Mouse (Mus musculus) E14TG2a.4 (cell line): Measurements from ENCODE around the gene Eps8l2.

ENCODE experiments used
- H3K27me3 ChIP-seq: 2 replicates; pipeline ENCODE4 v1.6.1; 2014; ENCODE audit warnings: low read length, control low read depth; ENCODE audit not compliant: insufficient read depth
- H3K36me3 ChIP-seq: 2 replicates; pipeline ENCODE4 v1.6.1; 2014; ENCODE audit warnings: low read length, control low read depth; ENCODE audit not compliant: insufficient read depth
- H3K4me1 ChIP-seq: replicated peaks from 2 replicates; pipeline ENCODE4 v1.6.1; 2014; ENCODE audit warnings: low read depth, low read length, control low read depth
- H3K4me3 ChIP-seq: replicated peaks from 2 replicates; pipeline ENCODE4 v1.5.1; 2014; ENCODE audit warnings: mild to moderate bottlenecking, low read length
- H3K9me3 ChIP-seq: 2 replicates; pipeline ENCODE4 v1.6.1; 2014; ENCODE audit warnings: low read length, control low read depth
- CTCF ChIP-seq: conservative IDR thresholded peaks from 2 replicates; pipeline ENCODE4 v1.5.1; 2014; ENCODE audit warnings: low read length
- NANOG ChIP-seq: IDR thresholded peaks from 2 replicates; pipeline ENCODE4 v1.6.1; 2014; ENCODE audit warnings: borderline replicate concordance, low read length, mixed read lengths
- POU5F1 ChIP-seq: IDR thresholded peaks from 2 replicates; pipeline ENCODE4 v1.6.1; 2014; ENCODE audit warnings: low read length, borderline replicate concordance

Eps8l2 gene

DNA sequence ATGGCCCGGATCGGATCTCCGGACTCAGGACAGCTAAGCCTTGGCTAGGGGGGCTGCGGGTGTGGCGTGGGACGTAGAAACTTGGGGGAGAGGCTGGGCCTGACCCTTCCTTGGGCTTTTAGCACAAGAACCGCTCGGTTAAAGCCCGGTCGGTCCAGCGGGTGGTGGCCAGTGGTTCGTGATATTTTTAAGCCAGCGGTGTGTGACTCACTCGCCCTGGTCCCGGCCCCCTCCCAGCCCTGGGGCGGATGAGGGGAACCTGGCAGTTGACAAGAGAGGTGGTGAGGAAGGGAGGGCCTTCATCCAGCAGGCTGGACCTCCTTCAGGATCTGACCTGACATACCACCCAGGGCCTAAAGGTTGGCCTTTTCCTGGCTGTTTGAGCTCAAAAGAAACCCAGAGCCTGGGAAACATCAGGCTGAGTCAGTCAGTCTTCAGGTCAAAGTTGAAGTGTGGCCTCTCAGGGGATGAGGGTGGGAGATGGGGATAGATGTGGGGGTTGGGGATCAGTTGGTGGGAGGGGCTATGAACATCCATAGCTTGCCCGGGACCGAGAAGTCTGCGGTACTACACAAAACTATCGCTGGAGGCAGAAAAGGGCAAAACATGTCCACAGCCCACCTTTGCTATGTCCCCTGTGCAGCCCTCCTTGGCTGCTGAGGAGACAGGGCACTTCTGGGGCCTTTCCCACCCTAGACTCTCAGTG is 688 bp downstream of the Eps8l2 start:
- H3K4me1 ChIP-seq = peaks cover 50% of the 10 kb centered on the region
- H3K4me3 ChIP-seq = peak overlapping the region; percentile 77
- TF ChIP-seq POU5F1 (no peak), NANOG (no peak), CTCF (no peak)
- peaks cover 63% of the 10 kb centered on the region for H3K27me3 ChIP-seq
- no peaks in the 10 kb centered on the region for H3K36me3 ChIP-seq
- H3K9me3 ChIP-seq = no peaks in the 10 kb centered on the region

DNA sequence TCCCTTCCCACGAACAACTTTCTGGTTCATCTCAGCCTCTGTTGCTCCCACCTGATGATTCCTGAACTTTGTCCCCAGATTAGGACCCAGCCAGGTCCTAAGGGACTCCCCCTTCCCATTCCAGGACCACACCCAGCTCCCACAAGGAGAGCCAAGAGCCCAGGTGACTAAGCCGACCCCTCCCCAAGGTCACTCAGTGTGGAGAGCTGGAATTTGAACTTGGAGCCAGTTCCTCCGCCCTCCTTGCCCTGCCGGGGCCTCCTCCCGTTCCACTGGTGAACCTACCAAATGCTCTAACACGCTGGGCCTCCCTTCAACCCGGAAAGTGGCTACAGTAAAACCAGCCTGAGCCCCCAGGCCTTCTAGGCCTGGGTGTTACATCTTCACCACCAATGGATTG is 1.3 kb downstream of the Eps8l2 start:
- H3K36me3 ChIP-seq = no peaks in the 10 kb centered on the region
- H3K27me3 ChIP-seq = peaks cover 63% of the 10 kb centered on the region
- H3K4me3 ChIP-seq = peak overlapping the region; percentile 77
- H3K4me1 ChIP-seq = peaks cover 50% of the 10 kb centered on the region
- TF ChIP-seq NANOG (no peak), CTCF (no peak), POU5F1 (no peak)
- no peaks in the 10 kb centered on the region for H3K9me3 ChIP-seq

DNA sequence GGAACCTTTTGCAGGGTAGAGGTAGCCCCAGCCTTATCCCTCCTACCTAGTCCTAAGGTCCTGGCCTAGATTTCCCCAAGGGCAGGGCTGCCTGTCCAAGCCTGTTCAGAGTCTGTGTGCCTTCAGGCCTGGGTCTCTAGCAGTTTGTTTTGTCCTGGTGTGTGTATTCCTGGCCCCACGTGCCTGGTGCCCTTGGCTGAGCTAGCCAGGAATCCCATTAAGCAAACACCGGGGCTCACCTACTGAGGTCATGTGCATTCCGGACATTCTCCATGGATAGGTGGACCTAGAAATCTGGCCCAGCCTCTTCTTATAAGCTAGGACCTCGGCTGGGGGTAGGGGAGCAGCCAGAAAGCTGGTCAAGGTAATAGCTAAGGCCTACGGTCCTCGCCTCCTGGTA is 1.8 kb downstream of the Eps8l2 start:
- Histone ChIP-seq H3K36me3 (no peaks in the 10 kb centered on the region), H3K9me3 (no peaks in the 10 kb centered on the region), H3K4me3 (peak overlapping the region; percentile 77), H3K27me3 (peaks cover 63% of the 10 kb centered on the region), H3K4me1 (peaks cover 50% of the 10 kb centered on the region)
- TF ChIP-seq CTCF (no peak), NANOG (no peak), POU5F1 (no peak)

DNA sequence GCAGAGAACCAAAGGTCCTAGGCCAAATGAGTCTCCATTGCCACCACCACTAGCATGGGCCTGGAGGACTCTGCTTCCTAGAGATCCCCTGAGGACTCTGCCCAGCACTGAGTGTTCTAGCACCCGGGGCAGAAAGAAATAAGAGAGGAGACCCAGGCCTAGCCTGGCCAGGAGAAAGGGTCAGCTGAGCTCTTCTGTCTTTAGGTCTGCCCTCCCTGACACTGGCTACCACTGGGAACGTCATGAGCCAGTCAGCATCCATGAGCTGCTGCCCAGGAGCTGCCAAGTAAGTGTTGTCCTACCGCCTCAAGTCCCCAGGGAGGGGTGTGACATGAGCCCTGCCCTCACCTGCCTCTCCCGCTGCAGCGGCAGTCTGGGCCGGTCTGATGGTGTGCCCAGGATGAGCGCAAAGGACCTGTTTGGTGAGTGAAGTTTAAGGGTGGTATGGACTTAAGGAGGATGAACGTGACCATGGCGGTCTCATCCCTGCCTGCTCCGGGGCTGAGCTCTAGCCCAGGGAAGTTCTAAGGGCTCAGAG is 3.1 kb downstream of the Eps8l2 start:
- Histone ChIP-seq H3K27me3 (peaks cover 50% of the 10 kb centered on the region), H3K9me3 (no peaks in the 10 kb centered on the region), H3K36me3 (no peaks in the 10 kb centered on the region), H3K4me1 (peaks cover 50% of the 10 kb centered on the region), H3K4me3 (no peak overlapping the region)
- TF ChIP-seq POU5F1 (no peak), CTCF (no peak), NANOG (no peak)

DNA sequence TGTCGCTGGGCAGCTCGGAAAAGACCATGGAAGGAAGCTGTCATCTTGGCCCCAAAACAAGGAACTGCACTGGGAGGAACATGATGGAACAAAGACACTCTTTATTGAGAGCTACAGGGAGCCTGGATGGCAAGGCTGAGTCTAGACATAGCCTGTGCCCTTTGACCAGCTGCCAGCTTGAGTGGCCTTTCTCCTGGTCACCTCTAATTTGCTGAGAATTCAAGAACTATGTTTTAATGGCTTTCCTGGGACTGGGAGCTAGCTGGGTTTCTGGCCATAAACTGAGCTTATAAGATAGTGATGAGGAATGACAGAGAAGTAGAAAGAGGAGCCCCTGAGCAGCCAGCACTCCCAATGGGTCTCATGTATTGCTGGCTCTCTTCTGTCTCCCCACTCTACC is 4.5 kb downstream of the Eps8l2 start:
- H3K9me3 ChIP-seq = no peaks in the 10 kb centered on the region

DNA sequence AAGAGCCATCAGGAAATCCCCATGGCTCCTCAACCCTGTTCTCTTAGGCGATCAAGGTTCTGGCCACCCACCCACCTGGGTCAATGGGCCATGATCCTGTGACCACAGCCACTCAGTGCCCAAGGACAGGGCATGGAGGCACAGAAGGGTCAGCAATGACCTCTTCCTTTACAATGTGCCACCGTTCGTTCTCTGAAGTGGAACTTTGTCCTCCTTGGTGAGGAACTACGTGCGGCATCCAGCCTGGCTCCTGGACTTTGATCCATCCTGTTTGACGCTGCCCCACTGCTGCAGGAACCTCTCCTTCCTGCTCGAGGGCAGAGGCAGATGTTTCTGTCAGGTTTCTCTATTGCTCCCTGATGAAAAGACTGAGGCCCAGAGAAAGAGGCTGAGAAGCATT is 5.0 kb downstream of the Eps8l2 start:
- peaks cover 38% of the 10 kb centered on the region for H3K4me1 ChIP-seq
- H3K36me3 ChIP-seq = no peaks in the 10 kb centered on the region
- H3K4me3 ChIP-seq = no peak overlapping the region
- peaks cover 34% of the 10 kb centered on the region for H3K27me3 ChIP-seq
- H3K9me3 ChIP-seq = no peaks in the 10 kb centered on the region
- TF ChIP-seq CTCF = no peak
- TF ChIP-seq NANOG = no peak
- TF ChIP-seq POU5F1 = no peak

More for the DNA sequence above, 4.5 kb downstream of the Eps8l2 start:
- Histone ChIP-seq H3K27me3 (peaks cover 38% of the 10 kb centered on the region), H3K36me3 (no peaks in the 10 kb centered on the region), H3K4me3 (no peak overlapping the region), H3K4me1 (peaks cover 43% of the 10 kb centered on the region)
- no peak for TF ChIP-seq POU5F1
- no peak for TF ChIP-seq NANOG
- no peak for TF ChIP-seq CTCF

DNA sequence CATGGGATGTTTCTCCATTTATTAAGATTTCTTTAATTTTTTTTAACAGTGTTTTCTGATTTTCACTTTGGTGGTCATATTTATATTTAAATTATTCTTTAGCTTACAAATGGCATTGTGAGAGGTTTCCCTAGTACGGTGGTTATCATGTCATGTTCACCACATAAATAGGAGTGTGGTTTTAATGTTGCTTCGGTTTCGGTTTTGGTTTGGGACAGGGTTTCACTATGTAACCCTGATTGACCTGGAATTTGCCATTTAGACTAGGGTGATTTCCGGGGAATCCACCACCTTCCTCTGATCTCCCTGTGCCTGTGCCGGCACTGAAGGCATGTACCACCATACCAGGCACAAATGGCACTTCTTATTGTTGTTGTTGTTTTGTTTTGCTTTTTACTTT is 6.1 kb downstream of the Eps8l2 start:
- no peaks in the 10 kb centered on the region for H3K9me3 ChIP-seq
- H3K4me3 ChIP-seq = no peak overlapping the region
- no peaks in the 10 kb centered on the region for H3K36me3 ChIP-seq
- TF ChIP-seq CTCF = no peak
- peaks cover 28% of the 10 kb centered on the region for H3K4me1 ChIP-seq
- peaks cover 24% of the 10 kb centered on the region for H3K27me3 ChIP-seq

DNA sequence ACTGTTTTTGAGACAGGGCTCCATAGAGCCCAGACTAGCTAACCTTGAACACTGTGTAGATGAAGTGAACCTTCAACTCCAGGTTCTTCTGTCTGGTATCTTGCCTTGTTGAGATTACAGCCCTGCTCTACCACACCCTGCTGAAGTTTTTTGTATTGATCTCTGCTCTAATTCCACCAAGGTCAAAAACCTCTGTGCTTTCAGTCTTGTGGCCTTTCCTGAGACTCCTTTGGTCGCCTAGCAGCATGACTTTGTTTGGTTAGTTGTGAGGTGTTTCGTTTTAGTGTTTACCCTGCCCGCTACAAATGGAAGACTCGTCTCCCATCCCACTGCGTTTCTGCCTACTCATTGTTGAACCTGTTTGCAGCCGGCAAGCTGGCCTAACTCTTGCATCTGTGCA is 12.4 kb downstream of the Eps8l2 start:
- TF ChIP-seq CTCF (no peak), NANOG (no peak), POU5F1 (no peak)
- Histone ChIP-seq H3K36me3 (no peaks in the 10 kb centered on the region), H3K4me1 (peaks cover 21% of the 10 kb centered on the region), H3K9me3 (no peaks in the 10 kb centered on the region), H3K27me3 (no peaks in the 10 kb centered on the region), H3K4me3 (no peak overlapping the region)

DNA sequence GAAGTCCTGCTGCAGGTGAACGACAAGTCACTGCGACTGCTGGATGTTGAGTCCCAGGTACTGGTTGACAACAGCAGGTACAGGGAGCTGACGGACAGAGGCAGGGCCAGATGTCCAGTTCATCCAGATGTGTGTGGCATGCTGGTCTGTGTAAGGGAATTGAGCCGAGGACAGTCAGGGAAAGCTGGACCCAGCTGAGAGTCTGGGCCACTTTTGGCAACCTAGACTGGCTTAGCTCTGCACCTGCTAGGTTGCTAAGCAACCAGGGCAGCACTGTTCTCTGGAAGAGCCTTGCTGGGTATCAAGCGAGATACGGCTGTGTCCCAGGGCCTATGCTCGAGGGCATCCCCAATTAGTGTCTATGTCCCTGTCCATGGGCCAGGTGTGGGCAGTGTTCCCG is 16.4 kb downstream of the Eps8l2 start:
- peaks cover 25% of the 10 kb centered on the region for H3K27me3 ChIP-seq
- no peaks in the 10 kb centered on the region for H3K36me3 ChIP-seq
- no peaks in the 10 kb centered on the region for H3K9me3 ChIP-seq
- H3K4me3 ChIP-seq = no peak overlapping the region
- peaks cover 39% of the 10 kb centered on the region for H3K4me1 ChIP-seq
- TF ChIP-seq NANOG (no peak), POU5F1 (no peak), CTCF (no peak)
